Mouse (Mus musculus) heart, postnatal 0 days (tissue): ENCODE results near the gene Fam49a. TPM values are rescaled to one million over a fixed set of nuclear protein-coding genes. Genes with fewer than 3 reads are reported as not detected.

Experiments
- ATAC-seq: fragments of 200-750 bp; cut with Nextera tagmentation; 2 replicates; pipeline ENCODE4 v1.8.0; 2017; ENCODE audit warnings: low read depth, moderate number of reproducible peaks, moderate library complexity; ENCODE audit not compliant: insufficient read depth
- DNase-seq: peaks from one replicate; pipeline ENCODE4 v3.0.0-alpha.2; 2016; ENCODE audit warnings: low spot score
- H3K27ac ChIP-seq: fragments of 300-500 bp; sonication (generic); 2 replicates; pipeline ENCODE4 v1.5.1; 2014; ENCODE audit warnings: low read depth, mild to moderate bottlenecking
- H3K27me3 ChIP-seq: fragments of 300-500 bp; sonication (generic); 2 replicates; pipeline ENCODE4 v1.6.1; 2014; ENCODE audit warnings: low read length, mixed read lengths; ENCODE audit not compliant: control insufficient read depth, insufficient read depth
- H3K36me3 ChIP-seq: fragments of 300-500 bp; sonication (generic); replicated peaks from 2 replicates; pipeline ENCODE4 v1.6.1; 2014; ENCODE audit warnings: low read length, mixed read lengths; ENCODE audit not compliant: control insufficient read depth, insufficient read depth
- H3K4me1 ChIP-seq: fragments of 300-500 bp; sonication (generic); 2 replicates; pipeline ENCODE4 v1.6.1; 2014; ENCODE audit warnings: antibody characterized with exemption; ENCODE audit not compliant: control insufficient read depth, insufficient read depth
- H3K4me2 ChIP-seq: fragments of 300-500 bp; sonication (generic); 2 replicates; pipeline ENCODE4 v1.6.1; 2014; ENCODE audit warnings: low read depth, mild to moderate bottlenecking, low read length, moderate library complexity
- H3K4me3 ChIP-seq: fragments of 300-500 bp; sonication (generic); 2 replicates; pipeline ENCODE4 v1.5.1; 2014; ENCODE audit warnings: low read depth, low read length
- H3K9ac ChIP-seq: fragments of 300-500 bp; sonication (generic); replicated peaks from 2 replicates; pipeline ENCODE4 v1.6.1; 2014; ENCODE audit warnings: low read depth, low read length, mixed read lengths
- H3K9me3 ChIP-seq: fragments of 300-500 bp; sonication (generic); replicated peaks from 2 replicates; pipeline ENCODE4 v1.6.1; 2016; ENCODE audit warnings: low read length; ENCODE audit not compliant: control insufficient read depth
- CTCF ChIP-seq: IDR thresholded peaks from 2 replicates; pipeline ENCODE4 v1.5.1; 2016; ENCODE audit warnings: antibody characterized with exemption, control low read depth, low read depth
- EP300 ChIP-seq: IDR thresholded peaks from 2 replicates; pipeline ENCODE4 v1.6.1; 2016; ENCODE audit warnings: antibody characterized with exemption, low read depth
- WGBS: fragments of 180-500 bp; shearing (Covaris S2); extraction: QIAGEN DNeasy Blood & Tissue Kit; methylation state at CpG from one replicate; pipeline ENCODE4 v1.1.7; 2014; 5-methylcytosine and 5-hydroxymethylcytosine counted together
- polyA plus RNA-seq: library from polyadenylated mRNA; unstranded; fragments of >200 nt; fragmentation: Nextera tagmentation; extraction: Ambion mirVana; gene quantifications from 2 replicates; pipeline ENCODE4 v1.2.1, GENCODE M21; 2015
- total RNA-seq: library from RNA; depleted of rRNA; stranded (reverse); fragments of >200 nt; gene quantifications from 2 replicates; pipeline ENCODE4 v1.2.3, GENCODE M21; 2014; ENCODE audit warnings: low replicate concordance; rRNA removed

Fam49a gene
- total RNA-seq, result 12.4 and 21.6 TPM in 2 replicates
- polyA plus RNA-seq, result 15.3 and 16.5 TPM in 2 replicates

DNA sequence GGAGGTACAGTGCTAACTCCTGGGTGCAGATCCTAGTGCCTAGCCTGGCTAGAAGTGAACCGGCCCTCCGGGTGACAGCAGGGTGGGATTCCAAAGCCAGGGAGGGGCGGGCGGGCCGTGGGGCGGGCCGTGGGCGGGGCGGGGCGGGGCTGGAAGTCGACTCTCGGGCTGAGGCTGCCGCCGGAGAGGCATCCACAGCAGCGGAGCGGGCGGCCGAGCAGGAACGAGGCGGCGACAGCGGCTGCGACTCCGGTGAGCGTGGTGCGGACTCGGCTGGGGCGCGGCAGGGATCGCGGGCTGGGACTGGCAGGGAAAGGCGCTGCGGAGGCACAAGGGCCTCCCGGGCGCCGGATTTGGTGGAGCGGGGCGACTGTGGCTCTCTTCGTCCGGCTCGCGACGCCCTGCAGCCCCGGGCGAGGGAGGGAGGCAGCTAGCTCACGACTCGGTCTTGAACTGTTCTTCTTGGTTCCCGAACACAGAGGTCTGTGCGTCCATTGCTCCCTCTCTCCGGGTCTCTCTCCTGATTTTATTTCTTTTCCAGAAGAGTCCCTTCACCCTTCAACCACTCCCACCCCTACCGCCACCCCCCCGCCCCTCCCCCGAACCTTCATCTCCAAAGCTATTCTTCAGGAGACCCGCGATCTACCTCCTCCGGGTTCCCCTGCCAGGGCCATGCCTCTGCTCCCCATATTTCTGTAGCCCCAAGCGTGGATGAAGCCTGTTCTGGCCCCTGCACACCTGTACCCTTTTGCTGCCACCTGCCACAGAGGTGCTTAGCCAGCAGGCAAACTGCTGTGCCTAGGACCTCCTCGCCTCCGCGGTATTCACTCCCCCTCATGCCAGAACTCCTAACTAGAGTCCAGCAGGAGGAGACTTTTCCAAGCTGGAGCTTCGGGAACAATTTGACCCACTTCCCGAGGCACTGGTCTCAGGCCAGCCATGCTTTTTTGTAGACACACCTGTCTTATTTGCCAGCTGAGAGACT is at the start of gene Fam49a:
Fam49a (plus strand) TSS at position 153 of the 985 bp plus-strand sequence.
- 1% methylated on average over 43 of the region's 62 CpGs for WGBS
- TF ChIP-seq EP300 (no peak), CTCF (peak; percentile 8; the same call in 1 of the 2 replicates)
- peaks cover 41% of the 10 kb centered on the region for H3K4me1 ChIP-seq
- ATAC-seq, result peak; percentile 83
- peak within 1 kb of the TSS; percentile 85 for H3K27ac ChIP-seq
- no peaks in the 10 kb centered on the region for H3K36me3 ChIP-seq
- H3K4me2 ChIP-seq, result peak within 1 kb of the TSS; percentile 77
- peak within 1 kb of the TSS; percentile 81 for H3K4me3 ChIP-seq
- peak within 1 kb of the TSS; percentile 85 for H3K9ac ChIP-seq
- no peaks in the 10 kb centered on the region for H3K9me3 ChIP-seq
- peak; percentile 60 for DNase-seq
- H3K27me3 ChIP-seq, result no peaks in the 10 kb centered on the region

DNA sequence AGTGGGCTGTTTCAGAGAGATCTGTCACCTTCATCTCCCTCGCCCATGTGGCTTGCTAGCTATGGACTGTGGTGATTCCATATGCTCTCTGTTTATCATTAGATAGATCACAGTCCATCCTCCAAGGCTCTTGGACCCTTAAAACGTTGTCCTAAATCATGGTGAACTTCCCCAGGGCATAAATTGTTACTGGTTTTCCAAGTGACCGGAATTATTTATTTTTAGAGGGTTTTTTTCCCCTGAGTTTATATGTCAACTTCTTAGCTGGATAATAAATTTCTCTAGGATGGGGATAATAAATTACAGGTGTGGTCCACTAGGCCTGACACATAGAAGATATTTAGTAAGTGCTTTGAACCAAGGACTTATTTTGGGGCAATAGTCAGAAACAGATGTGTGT is 48.4 kb upstream of the Fam49a start:
- Histone ChIP-seq H3K4me3 (no peak overlapping the region), H3K27ac (no peak overlapping the region), H3K9me3 (no peaks in the 10 kb centered on the region), H3K4me1 (no peaks in the 10 kb centered on the region), H3K9ac (no peak overlapping the region), H3K4me2 (no peak overlapping the region), H3K27me3 (no peaks in the 10 kb centered on the region), H3K36me3 (no peaks in the 10 kb centered on the region)
- 75% methylated on average over 3 of the region's 3 CpGs for WGBS
- TF ChIP-seq CTCF (no peak), EP300 (no peak)
- no peak for ATAC-seq
- DNase-seq, result no peak

DNA sequence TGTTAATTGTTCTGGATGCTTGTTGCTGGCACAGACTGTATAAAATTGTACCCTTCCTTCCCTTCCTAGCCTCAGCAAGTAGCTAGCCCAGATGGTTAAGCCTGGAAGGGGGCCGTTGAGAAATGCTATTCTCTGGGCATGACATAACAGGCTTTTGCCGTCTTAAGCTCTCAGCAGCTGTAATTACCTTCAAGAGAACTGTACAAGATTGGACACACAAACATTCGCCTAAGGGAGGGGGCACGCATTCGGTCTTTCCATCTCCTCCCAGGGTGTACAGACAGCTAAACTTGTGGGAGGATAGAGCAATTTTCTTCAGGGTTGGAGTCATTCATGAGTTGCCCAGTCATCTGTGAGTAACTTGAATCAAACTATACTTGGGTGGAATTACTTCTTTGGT is 43.0 kb upstream of the Fam49a start:
- 79% methylated on average over 5 of the region's 5 CpGs for WGBS

DNA sequence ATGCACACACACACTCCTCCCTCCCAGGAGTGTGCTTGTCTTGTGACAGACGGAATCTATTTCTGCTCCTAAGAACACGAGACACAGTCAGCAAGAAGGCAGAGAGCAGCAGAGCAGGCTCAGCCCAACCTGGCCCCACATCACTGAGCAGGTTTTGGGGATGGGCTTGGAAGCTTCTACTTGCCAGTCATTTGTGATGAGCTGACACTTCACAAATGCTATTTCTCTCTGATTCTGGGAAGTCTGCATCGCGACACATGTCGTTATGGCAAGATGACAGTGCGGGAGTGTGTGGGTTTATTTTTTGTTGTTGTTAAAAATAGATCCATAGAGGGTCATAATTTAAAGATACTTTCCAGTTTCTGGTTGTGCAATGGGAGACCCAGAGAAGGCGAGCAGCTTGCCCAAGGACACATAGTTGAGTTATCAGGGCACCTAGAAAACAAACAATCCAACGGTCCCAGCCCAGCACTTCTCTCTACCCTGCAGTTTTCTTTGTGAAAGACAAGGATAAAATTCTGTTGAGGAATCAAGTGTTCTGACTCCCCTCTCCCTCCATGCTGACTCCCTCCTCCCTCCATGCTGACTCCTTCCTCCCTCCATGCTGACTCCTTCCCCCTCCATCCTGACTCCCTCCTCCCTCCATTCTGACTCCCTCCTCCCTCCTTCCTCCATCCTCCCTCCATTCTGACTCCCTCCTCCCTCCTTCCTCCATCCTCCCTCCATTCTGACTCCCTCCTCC is 41.0 kb upstream of the Fam49a start:
- no peaks in the 10 kb centered on the region for H3K36me3 ChIP-seq
- H3K4me1 ChIP-seq, result peaks cover 5% of the 10 kb centered on the region
- H3K4me2 ChIP-seq, result no peak overlapping the region
- H3K9me3 ChIP-seq, result no peaks in the 10 kb centered on the region
- TF ChIP-seq CTCF (no peak), EP300 (no peak)
- H3K4me3 ChIP-seq, result no peak overlapping the region
- DNase-seq, result no peak
- no peak overlapping the region for H3K27ac ChIP-seq
- 36% methylated on average over 8 of the region's 8 CpGs for WGBS
- peak; percentile 39; the same call in 1 of the 2 replicates for ATAC-seq
- peaks cover 5% of the 10 kb centered on the region; the same call in 1 of the 2 replicates for H3K27me3 ChIP-seq
- H3K9ac ChIP-seq, result no peak overlapping the region

More for the DNA sequence above, 43.0 kb upstream of the Fam49a start:
- Histone ChIP-seq H3K4me2 (no peak overlapping the region), H3K27me3 (peaks cover 5% of the 10 kb centered on the region; the same call in 1 of the 2 replicates), H3K4me1 (peaks cover 5% of the 10 kb centered on the region), H3K9me3 (no peaks in the 10 kb centered on the region), H3K9ac (no peak overlapping the region), H3K36me3 (no peaks in the 10 kb centered on the region), H3K4me3 (no peak overlapping the region), H3K27ac (no peak overlapping the region)
- DNase-seq, result no peak
- no peak for ATAC-seq
- TF ChIP-seq EP300, result no peak
- TF ChIP-seq CTCF, result no peak

DNA sequence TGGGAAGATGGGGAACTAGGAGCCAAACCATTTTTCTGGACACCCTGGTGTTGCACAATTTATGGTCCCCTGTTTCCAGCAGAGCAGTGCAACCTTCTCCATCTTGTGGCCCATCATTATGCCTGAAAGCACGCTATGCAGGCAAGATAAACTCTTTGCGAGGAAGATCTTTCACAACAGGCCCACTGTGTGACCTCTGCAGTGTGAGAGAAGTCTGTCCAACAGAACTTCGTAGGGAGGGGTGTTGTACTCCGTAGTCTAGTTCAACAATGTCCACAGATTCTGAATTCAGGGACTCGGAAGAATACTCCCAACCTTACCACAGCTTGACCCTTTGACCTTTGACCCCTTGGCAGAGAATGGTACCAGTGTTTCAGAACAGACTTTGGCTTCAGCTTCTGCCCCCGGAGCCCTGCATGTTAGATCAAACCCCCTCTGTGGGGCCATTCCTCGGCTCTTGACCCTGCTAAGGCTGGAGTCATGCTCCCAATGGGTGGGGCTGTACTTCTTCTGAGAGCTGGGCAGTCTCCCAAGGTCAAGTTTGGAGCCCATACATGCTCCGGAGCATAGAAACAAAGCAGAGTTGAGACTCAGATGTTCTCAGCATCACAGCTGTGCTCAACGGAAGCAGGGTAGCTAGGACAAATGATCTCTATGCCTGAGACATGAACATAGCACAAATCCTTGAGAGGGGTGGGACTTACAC is 39.2 kb upstream of the Fam49a start:
- H3K27me3 ChIP-seq, result peaks cover 5% of the 10 kb centered on the region; the same call in 1 of the 2 replicates
- H3K27ac ChIP-seq, result no peak overlapping the region
- TF ChIP-seq EP300 (no peak), CTCF (no peak)
- peaks cover 5% of the 10 kb centered on the region for H3K4me1 ChIP-seq
- no peak overlapping the region for H3K4me3 ChIP-seq
- no peaks in the 10 kb centered on the region for H3K9me3 ChIP-seq
- no peak overlapping the region for H3K4me2 ChIP-seq
- no peaks in the 10 kb centered on the region for H3K36me3 ChIP-seq
- no peak overlapping the region for H3K9ac ChIP-seq
- DNase-seq (no peak), ATAC-seq (no peak)
- 76% methylated on average over 9 of the region's 9 CpGs for WGBS
